Mouse (Mus musculus): ENCODE measurements around the gene Scamp5. TPM values are rescaled to one million over a fixed set of nuclear protein-coding genes. Genes with fewer than 3 reads are reported as not detected.
"Not testable (repeated sequence)": the region's sequence is repeated elsewhere in the genome, so short reads cannot be mapped to it uniquely, and the experiment has no call there.

Scamp5 gene
- polyA plus RNA-seq, 1 experiment from 2014 or later: 7.6 TPM

DNA sequence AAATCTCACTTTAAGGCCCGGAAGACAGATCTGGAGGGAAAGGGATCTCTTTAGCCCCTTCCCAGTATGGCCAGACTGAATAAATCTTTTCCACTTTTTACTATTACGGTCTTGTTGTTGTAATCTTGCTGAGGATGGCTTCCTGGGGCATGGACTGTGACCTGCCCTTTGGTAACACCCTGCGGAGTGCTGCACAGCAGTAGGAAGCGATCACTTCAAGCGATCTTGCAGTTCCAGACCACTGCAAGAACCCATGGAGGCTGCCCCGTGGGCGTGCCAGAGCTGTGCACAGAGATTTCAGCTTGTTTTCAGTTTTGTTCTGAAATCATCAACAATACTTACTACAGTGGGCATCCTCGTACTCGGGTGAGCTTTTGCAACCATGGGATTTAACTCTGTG, 36.7 kb downstream of the Scamp5 start:
- Histone ChIP-seq H3K27me3 (no peaks in the 10 kb centered on the region), H3K27ac (no peak overlapping the region), H3K4me2 (no peak overlapping the region), H3K9ac (no peak overlapping the region), H3K4me3 (no peak overlapping the region), H3K4me1 (replicated peaks) (peaks cover 31% of the 10 kb centered on the region), H3K36me3 (no peaks in the 10 kb centered on the region), H3K9me3 (replicated peaks) (no peaks in the 10 kb centered on the region)
- ATAC-seq (replicated peaks; ENCODE audit: insufficient number of reproducible peaks, insufficient read depth, low FRiP score, low read depth): no peak
- 61% methylated on average over 9 of the region's 9 CpGs for WGBS

DNA sequence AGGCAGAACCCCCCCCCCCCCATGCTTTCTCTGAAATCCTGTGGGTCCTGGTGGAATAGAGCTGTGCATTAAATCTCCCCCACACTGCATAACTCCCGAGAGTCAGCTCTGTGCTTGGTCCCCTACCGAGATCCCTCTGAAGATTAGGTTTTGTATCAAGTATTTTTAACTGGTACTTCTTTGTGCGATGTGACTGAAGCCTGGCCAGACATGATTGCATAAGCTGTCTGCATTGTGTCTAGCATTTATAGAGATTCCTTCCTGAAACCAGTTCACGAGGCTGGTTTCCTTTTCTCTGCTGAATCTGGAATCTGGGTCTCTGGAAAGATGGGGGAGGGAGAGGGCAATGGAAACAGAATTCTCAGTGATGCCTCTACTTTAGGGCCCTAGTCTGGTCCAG, 39.5 kb downstream of the Scamp5 start:
- H3K4me3 ChIP-seq: no peak overlapping the region
- no peaks in the 10 kb centered on the region for H3K9me3 ChIP-seq (replicated peaks)
- H3K27ac ChIP-seq: no peak overlapping the region
- H3K4me1 ChIP-seq (replicated peaks): peaks cover 38% of the 10 kb centered on the region
- 30% methylated on average over 4 of the region's 4 CpGs for WGBS
- H3K27me3 ChIP-seq: no peaks in the 10 kb centered on the region
- no peaks in the 10 kb centered on the region for H3K36me3 ChIP-seq
- no peak overlapping the region for H3K4me2 ChIP-seq
- H3K9ac ChIP-seq: no peak overlapping the region
- no peak for ATAC-seq (replicated peaks; ENCODE audit: insufficient number of reproducible peaks, insufficient read depth, low FRiP score, low read depth)

DNA sequence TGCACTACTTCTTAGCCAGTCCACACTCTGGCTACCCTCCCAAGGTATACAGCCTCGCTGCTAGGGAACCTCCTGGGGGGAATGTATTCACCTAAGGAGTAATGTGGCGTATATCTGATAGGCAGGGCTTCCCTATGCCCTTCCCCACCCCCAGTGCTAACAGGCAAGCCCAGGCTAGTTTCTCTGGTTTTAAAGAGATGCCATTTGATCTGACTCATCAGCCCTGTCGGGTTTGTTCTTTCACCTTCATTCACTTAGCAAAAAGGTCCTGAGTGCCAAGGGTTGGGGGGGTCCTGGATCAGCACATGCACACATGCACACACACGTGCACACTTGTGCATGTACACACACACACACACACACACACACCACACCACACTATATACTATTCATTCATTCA, 39.9 kb downstream of the Scamp5 start:
- H3K9me3 ChIP-seq (replicated peaks): no peaks in the 10 kb centered on the region
- peaks cover 34% of the 10 kb centered on the region for H3K4me1 ChIP-seq (replicated peaks)
- no peak overlapping the region for H3K9ac ChIP-seq
- no peak for ATAC-seq (replicated peaks; ENCODE audit: insufficient number of reproducible peaks, insufficient read depth, low FRiP score, low read depth)
- no peaks in the 10 kb centered on the region for H3K27me3 ChIP-seq
- H3K4me2 ChIP-seq: no peak overlapping the region
- no peaks in the 10 kb centered on the region for H3K36me3 ChIP-seq
- 67% methylated on average over 4 of the region's 4 CpGs for WGBS
- no peak overlapping the region for H3K4me3 ChIP-seq
- no peak overlapping the region for H3K27ac ChIP-seq

DNA sequence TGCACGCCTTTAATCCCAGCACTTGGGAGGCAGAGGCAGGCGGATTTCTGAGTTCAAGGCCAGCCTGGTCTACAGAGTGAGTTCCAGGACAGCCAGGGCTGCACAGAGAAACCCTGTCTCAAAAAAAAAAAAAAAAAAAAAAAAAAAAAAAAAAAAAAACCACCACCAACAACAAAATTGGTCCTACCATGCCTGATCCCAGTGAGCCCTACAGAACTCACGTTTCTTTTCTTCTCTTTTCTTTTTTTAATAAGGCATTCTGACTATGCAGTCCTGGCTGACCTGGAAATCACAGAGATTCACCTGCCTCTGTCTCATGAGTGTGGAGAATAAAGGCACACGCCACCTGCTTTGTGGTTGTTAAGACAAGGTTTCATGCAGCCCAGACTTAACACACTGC, 40.7 kb downstream of the Scamp5 start:
- not testable (repeated sequence) for ATAC-seq (replicated peaks; ENCODE audit: insufficient number of reproducible peaks, insufficient read depth, low FRiP score, low read depth); H3K4me2 ChIP-seq; H3K36me3 ChIP-seq; H3K27ac ChIP-seq; H3K9me3 ChIP-seq (replicated peaks); H3K4me3 ChIP-seq; H3K27me3 ChIP-seq; H3K9ac ChIP-seq
- peaks cover 27% of the 10 kb centered on the region for H3K4me1 ChIP-seq (replicated peaks)
- 86% methylated on average over 4 of the region's 4 CpGs for WGBS

DNA sequence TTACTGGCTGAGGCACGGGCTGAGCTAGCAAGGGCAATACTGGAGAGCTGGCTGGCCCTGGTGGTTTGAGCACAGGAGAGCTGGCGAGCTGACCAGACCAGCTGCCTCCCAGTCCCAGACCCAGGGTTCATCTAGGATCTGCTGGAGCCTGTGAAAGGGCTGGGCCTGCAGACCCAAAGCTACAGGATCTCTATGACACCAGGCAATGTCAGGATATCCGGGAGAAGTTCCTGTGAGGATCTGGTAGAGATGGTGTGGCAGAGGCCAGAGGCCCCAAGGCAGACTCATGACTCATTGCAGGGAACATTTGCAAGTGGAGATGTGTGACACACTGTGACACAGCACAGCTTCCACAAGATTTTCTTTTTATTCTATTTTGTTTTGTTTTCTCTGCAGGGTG, 42.7 kb downstream of the Scamp5 start:
- Histone ChIP-seq H3K4me1 (replicated peaks) (peaks cover 46% of the 10 kb centered on the region), H3K9me3 (replicated peaks) (no peaks in the 10 kb centered on the region), H3K27me3 (no peaks in the 10 kb centered on the region), H3K4me2 (no peak overlapping the region), H3K9ac (no peak overlapping the region), H3K4me3 (no peak overlapping the region), H3K36me3 (no peaks in the 10 kb centered on the region), H3K27ac (peak overlapping the region; percentile 31)
- ATAC-seq (replicated peaks; ENCODE audit: insufficient number of reproducible peaks, insufficient read depth, low FRiP score, low read depth): no peak
- 62% methylated on average over 3 of the region's 3 CpGs for WGBS

DNA sequence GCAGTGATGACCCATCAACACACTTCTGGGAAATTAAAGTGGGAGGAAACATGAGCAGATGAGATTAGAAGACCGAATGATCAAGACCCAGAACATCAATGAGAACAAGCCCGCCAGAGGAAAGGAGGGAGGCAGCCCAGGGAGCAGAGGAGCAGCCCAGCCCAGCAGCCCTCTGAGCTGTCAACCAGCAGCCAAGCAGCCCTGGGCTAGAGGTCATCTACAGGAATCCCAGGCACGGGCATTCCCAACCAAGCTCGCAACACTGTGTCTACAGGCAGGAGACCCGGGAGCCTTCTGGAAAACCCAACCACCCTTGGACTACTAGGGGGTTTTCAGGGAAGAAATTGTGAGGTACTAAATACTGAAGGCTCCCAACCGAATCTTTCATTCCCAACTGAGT, 43.8 kb downstream of the Scamp5 start:
- ATAC-seq (replicated peaks; ENCODE audit: insufficient number of reproducible peaks, insufficient read depth, low FRiP score, low read depth): no peak
- Histone ChIP-seq H3K36me3 (no peaks in the 10 kb centered on the region), H3K4me1 (replicated peaks) (peaks cover 53% of the 10 kb centered on the region)

DNA sequence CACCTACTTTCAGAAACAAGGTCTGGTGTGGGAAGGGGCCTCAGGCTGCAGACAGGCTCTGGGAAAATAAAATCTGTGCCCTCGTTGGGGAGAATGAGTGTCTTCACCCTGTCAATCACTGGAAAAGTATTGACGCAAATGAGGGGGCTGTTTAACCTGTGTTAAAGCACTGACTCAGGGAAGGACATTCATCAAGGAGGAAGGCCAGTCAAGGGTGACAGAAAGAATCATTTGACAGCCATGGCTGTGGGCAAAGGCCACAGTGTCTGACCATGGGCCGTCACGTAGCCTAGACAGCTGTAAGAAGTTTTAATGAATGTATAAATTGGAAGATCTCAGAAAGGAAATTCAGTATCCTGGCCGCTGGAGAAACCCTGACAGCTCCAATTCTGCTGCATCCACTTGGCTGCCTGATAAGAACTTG, 46.2 kb downstream of the Scamp5 start:
- Histone ChIP-seq H3K27ac (peak overlapping the region; percentile 92), H3K4me2 (no peak overlapping the region), H3K36me3 (no peaks in the 10 kb centered on the region), H3K9ac (no peak overlapping the region), H3K9me3 (replicated peaks) (no peaks in the 10 kb centered on the region), H3K27me3 (no peaks in the 10 kb centered on the region), H3K4me1 (replicated peaks) (peaks cover 40% of the 10 kb centered on the region), H3K4me3 (no peak overlapping the region)
- no peak for ATAC-seq (replicated peaks; ENCODE audit: insufficient number of reproducible peaks, insufficient read depth, low FRiP score, low read depth)
- WGBS: 44% methylated on average over 5 of the region's 5 CpGs

More for the DNA sequence above, 43.8 kb downstream of the Scamp5 start:
- 39% methylated on average over 6 of the region's 6 CpGs for WGBS
- no peak overlapping the region for H3K27ac ChIP-seq
- H3K4me2 ChIP-seq: no peak overlapping the region
- no peak overlapping the region for H3K9ac ChIP-seq
- H3K9me3 ChIP-seq (replicated peaks): no peaks in the 10 kb centered on the region
- no peak overlapping the region for H3K4me3 ChIP-seq
- no peaks in the 10 kb centered on the region for H3K27me3 ChIP-seq

DNA sequence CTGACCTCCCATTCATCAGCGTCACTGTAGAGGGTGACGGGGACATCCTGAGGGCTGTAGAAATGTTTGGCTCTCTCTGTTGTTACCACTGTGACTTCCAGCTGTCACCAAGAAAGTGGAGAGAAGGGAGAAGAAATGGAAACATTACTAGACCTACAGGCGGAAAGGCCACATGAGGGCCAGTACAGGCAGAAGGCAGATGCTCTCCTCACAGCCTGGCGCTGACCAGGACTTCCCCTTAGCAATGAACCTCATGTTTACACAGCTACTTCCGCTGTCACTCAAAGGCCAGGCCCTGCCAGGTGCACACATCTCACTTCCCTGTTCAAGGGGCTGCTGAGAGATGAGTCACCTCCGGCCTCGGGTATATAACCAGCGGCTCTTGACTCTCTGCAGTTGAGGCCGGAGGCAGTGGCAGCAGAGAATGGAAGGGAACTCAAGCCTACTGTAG, 46.7 kb downstream of the Scamp5 start:
- H3K36me3 ChIP-seq: no peaks in the 10 kb centered on the region
- H3K27me3 ChIP-seq: no peaks in the 10 kb centered on the region
- ATAC-seq (replicated peaks; ENCODE audit: insufficient number of reproducible peaks, insufficient read depth, low FRiP score, low read depth): peak; percentile 47
- H3K9me3 ChIP-seq (replicated peaks): no peaks in the 10 kb centered on the region
- peaks cover 40% of the 10 kb centered on the region for H3K4me1 ChIP-seq (replicated peaks)
- WGBS: 31% methylated on average over 9 of the region's 9 CpGs
- H3K4me3 ChIP-seq: no peak overlapping the region
- H3K4me2 ChIP-seq: peak overlapping the region; percentile 49
- H3K27ac ChIP-seq: peak overlapping the region; percentile 92
- no peak overlapping the region for H3K9ac ChIP-seq

DNA sequence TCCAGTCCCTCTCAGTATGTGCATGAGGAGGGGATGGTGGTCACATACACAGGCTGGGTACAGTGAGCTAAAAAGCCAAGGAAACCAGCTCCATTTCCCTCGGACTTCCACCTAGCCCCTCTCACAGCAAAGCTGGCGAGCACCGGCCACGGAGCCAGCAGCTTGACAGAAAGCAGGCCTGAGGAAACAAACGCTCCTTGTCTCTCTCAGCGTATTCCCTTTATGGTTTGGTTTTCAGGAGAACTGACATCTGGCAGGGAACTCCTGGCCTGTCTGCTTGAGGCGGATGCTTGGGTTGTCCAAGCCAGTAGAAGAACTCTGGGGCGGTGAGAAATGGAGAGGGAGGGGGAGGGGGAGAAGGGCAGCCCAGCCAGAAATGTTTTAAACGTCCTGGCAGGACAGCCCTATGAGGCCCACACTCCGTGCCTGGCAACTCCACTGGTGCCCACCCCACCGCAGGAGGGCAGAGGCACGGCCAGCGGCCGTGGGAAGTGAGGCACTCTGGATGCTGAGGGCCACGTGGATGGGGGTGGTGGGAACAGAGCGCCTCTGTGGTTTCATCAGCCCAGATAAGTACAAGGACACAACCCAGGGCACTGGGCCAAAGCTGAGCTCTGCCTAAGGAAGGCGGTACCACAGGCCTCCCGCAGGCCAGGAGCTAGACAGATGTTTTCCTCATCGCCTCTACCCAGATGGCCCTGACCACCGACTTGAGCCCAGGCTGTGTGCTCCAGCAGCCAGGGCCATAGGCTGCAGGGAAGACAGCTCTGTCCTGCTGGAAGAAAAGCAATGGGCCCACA, 47.3 kb downstream of the Scamp5 start:
- Histone ChIP-seq H3K4me3 (no peak overlapping the region; the same call in 1 of the 2 replicates), H3K4me2 (peak overlapping the region; percentile 49), H3K36me3 (no peaks in the 10 kb centered on the region), H3K27ac (peak overlapping the region; percentile 92), H3K4me1 (replicated peaks) (peaks cover 40% of the 10 kb centered on the region), H3K9ac (peak overlapping the region; percentile 23), H3K9me3 (replicated peaks) (no peaks in the 10 kb centered on the region), H3K27me3 (no peaks in the 10 kb centered on the region)
- ATAC-seq (replicated peaks; ENCODE audit: insufficient number of reproducible peaks, insufficient read depth, low FRiP score, low read depth): peak; percentile 92
- 2% methylated on average over 20 of the region's 20 CpGs for WGBS

DNA sequence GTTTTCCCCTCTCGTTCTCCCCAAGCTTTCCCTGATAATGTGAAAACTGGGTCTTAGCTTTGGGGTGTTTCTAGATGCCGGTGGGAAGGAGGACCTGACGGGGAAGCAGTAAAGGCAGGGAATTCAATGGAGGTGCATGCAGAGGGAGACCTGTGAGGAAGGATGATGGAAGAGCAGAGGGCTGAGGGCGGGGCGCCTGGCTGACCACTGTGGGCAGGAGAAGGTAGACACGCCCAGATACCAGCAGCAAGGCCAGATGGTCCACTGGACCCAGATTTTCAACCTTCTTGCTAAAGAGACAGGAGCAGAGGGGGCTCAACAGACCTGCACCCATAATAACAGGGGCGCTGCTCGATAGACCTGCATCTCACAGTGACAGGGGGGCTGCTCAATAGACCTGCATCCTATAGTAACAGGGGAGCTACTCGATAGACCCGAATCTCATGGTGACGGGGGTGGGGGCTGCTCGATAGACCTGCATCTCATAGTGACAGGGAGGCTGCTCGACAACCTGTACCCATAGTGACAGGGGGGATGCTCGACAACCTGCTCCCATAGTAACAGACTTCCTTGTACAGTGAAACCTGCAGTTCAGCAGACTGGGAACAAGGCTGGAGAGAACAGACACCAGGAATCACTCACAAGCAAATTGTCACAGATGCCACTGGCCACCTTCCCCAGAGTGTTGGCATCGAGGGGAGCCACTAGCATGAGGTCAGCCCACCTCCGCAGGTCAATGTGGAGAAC, 48.2 kb downstream of the Scamp5 start:
- Histone ChIP-seq H3K9me3 (replicated peaks) (no peaks in the 10 kb centered on the region), H3K9ac (peak overlapping the region; percentile 23; the same call in 1 of the 2 replicates), H3K4me1 (replicated peaks) (peaks cover 37% of the 10 kb centered on the region), H3K4me2 (peak overlapping the region; percentile 49; the same call in 1 of the 2 replicates), H3K27me3 (no peaks in the 10 kb centered on the region), H3K27ac (peak overlapping the region; percentile 92), H3K4me3 (no peak overlapping the region), H3K36me3 (no peaks in the 10 kb centered on the region)
- WGBS: 79% methylated on average over 16 of the region's 16 CpGs
- no peak for ATAC-seq (replicated peaks; ENCODE audit: insufficient number of reproducible peaks, insufficient read depth, low FRiP score, low read depth)

DNA sequence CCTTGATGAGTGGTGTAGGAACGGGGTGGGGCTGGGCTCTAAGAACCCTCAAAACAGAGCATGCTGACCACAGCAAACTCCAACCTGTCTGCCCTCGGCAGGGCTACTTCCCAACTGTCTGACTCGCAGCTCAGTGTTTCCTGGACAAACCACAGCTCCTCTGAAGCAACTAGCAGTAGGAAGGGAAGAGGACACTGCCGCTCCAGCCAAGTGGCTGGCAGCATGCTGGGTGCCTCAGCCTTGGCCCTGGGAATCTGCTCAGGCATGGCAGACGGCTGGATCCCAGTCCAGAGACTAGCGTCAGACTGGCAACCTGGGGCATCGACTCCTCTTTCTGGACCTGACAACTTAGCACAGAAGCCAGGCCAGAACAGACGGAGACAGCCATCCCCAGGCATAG, 50.5 kb downstream of the Scamp5 start:
- H3K27me3 ChIP-seq: no peaks in the 10 kb centered on the region
- H3K9me3 ChIP-seq (replicated peaks): no peaks in the 10 kb centered on the region
- H3K9ac ChIP-seq: no peak overlapping the region
- no peaks in the 10 kb centered on the region for H3K36me3 ChIP-seq
- H3K4me1 ChIP-seq (replicated peaks): peaks cover 26% of the 10 kb centered on the region
- no peak overlapping the region for H3K4me2 ChIP-seq
- ATAC-seq (replicated peaks; ENCODE audit: insufficient number of reproducible peaks, insufficient read depth, low FRiP score, low read depth): no peak
- 73% methylated on average over 8 of the region's 8 CpGs for WGBS
- H3K4me3 ChIP-seq: no peak overlapping the region
- no peak overlapping the region for H3K27ac ChIP-seq

Data from heart, embryonic 15.5 days (tissue).